Mouse (Mus musculus) E14TG2a.4 (cell line): Measurements from ENCODE around the gene Slc31a1.

Source experiments
- CTCF ChIP-seq: conservative IDR thresholded peaks from 2 replicates; pipeline ENCODE4 v1.5.1; 2014; ENCODE audit warnings: low read length
- POU5F1 ChIP-seq: IDR thresholded peaks from 2 replicates; pipeline ENCODE4 v1.6.1; 2014; ENCODE audit warnings: low read length, borderline replicate concordance

DNA sequence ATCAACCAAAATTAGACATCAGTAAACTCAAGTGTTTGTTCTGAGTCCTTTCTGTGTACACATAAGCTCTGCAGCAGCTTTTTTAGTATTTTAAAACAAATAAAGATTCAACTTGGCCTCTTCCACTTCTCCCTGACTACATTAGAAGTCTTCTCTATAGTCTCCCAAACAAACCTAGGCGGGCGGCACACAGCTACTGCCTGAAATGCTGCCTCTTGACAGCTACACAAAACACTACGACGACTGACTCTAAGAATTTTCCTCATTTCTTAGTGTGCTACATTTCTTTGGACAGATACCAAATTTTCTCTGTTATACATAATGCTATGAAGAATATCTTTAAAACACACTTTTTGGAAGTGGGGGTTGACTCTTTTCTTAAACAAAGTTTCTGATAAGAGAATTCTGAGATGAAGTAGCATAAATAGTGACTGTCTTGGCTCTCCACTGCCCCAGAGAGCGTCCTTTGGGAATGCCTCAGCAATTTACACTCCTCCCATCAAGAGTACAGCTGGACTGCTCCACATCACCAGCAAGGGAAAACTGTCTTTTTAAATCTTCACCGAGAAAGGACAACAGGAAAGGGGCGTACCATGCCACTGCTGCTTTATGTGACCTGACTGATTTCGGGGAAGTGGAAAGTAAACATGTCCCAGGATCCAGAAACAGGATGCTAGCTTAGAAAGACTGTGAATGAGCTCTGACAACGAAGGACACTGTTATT, 12.8 kb upstream of the Slc31a1 start:
- no peak for TF ChIP-seq CTCF
- no peak for TF ChIP-seq POU5F1
